Mouse (Mus musculus) adrenal gland, postnatal 10 days (tissue): ENCODE results near the gene Mtfr1l. TPM values are rescaled to one million over a fixed set of nuclear protein-coding genes. Genes with fewer than 3 reads are reported as not detected.

ENCODE experiments used
- DNase-seq: peaks from one replicate; pipeline ENCODE4 v3.0.0; 2021; ENCODE audit warnings: mixed read lengths
- total RNA-seq, 2 experiments: library from RNA; stranded (reverse); gene quantifications; 2 replicates each; pipeline ENCODE4 v1.2.3; 2021

The Mtfr1l gene
- total RNA-seq, 2 experiments from 2014 or later: 99.7 to 124 TPM

GRCm38 (mm10) chr4:134558570-134559113 lies 23.5 kb upstream of the Mtfr1l start:
- DNase-seq: no peak

- DNase-seq: no peak
These were observed 22.6 kb upstream of the Mtfr1l start for GRCm38 (mm10) chr4:134557626-134558249.

GRCm38 (mm10) chr4:134555956-134556580 lies 20.9 kb upstream of the Mtfr1l start:
- DNase-seq: peak; percentile 72

GRCm38 (mm10) chr4:134553631-134554030 lies 18.4 kb upstream of the Mtfr1l start:
- DNase-seq: no peak

- DNase-seq: peak; percentile 85
These were observed 16.5 kb upstream of the Mtfr1l start, which contains the start of gene Selenon for GRCm38 (mm10) chr4:134551494-134552316. TSS of gene Selenon (minus strand) at chr4:134552166.

- no peak for DNase-seq
These were observed 14.7 kb upstream of the Mtfr1l start for GRCm38 (mm10) chr4:134549899-134550298.

- no peak for DNase-seq
These were observed 13.2 kb upstream of the Mtfr1l start for GRCm38 (mm10) chr4:134548169-134548938.

GRCm38 (mm10) chr4:134546814-134547705 lies 11.9 kb upstream of the Mtfr1l start:
- peak; percentile 55 for DNase-seq

GRCm38 (mm10) chr4:134543261-134543660 lies 8.1 kb upstream of the Mtfr1l start:
- DNase-seq: peak; percentile 97

GRCm38 (mm10) chr4:134542726-134543125 lies 7.5 kb upstream of the Mtfr1l start:
- DNase-seq: no peak

- DNase-seq: no peak
These were observed 3.9 kb upstream of the Mtfr1l start for GRCm38 (mm10) chr4:134538997-134539580.

- peak; percentile 52 for DNase-seq
These were observed 582 bp upstream of the Mtfr1l start for GRCm38 (mm10) chr4:134535787-134536151.

- DNase-seq: peak; percentile 87
These were observed 882 bp downstream of the Mtfr1l start for GRCm38 (mm10) chr4:134534124-134534886.

GRCm38 (mm10) chr4:134533421-134533820 lies 1.8 kb downstream of the Mtfr1l start:
- DNase-seq: no peak

- DNase-seq: no peak
These were observed 2.3 kb downstream of the Mtfr1l start for GRCm38 (mm10) chr4:134532928-134533327.

- DNase-seq: no peak
These were observed 9.0 kb downstream of the Mtfr1l start for GRCm38 (mm10) chr4:134526220-134526619.

- no peak for DNase-seq
These were observed 9.4 kb downstream of the Mtfr1l start for GRCm38 (mm10) chr4:134525806-134526205.

GRCm38 (mm10) chr4:134523447-134523846 lies 11.7 kb downstream of the Mtfr1l start:
- DNase-seq: no peak

- DNase-seq: no peak
These were observed 15.9 kb downstream of the Mtfr1l start for GRCm38 (mm10) chr4:134519281-134519680.

GRCm38 (mm10) chr4:134518541-134518940 lies 16.6 kb downstream of the Mtfr1l start:
- DNase-seq: no peak
